Mouse (Mus musculus) thymus, adult 2 months (tissue): ENCODE measurements around the gene Taf5l. TPM values are rescaled to one million over a fixed set of nuclear protein-coding genes. Genes with fewer than 3 reads are reported as not detected.

Experiments used
- DNase-seq: peaks from one replicate; pipeline ENCODE4 v3.0.0; 2021
- H3K27ac ChIP-seq: fragments of 200-500 bp; 2 replicates; pipeline ENCODE4 v1.5.1; 2012; ENCODE audit warnings: low read length, control low read depth; ENCODE audit not compliant: control insufficient read depth, insufficient read depth
- H3K27me3 ChIP-seq: fragments of 200-500 bp; 2 replicates; pipeline ENCODE4 v1.6.1; 2012; ENCODE audit warnings: mild to moderate bottlenecking, low read length, moderate library complexity, mixed read lengths; ENCODE audit not compliant: control insufficient read depth, insufficient read depth
- H3K36me3 ChIP-seq: fragments of 200-500 bp; 2 replicates; pipeline ENCODE4 v1.6.1; 2012; ENCODE audit warnings: mild to moderate bottlenecking, low read length, moderate library complexity; ENCODE audit not compliant: control insufficient read depth, insufficient read depth
- H3K4me1 ChIP-seq: fragments of 200-500 bp; replicated peaks from 2 replicates; pipeline ENCODE4 v1.6.1; 2012; ENCODE audit warnings: low read length; ENCODE audit not compliant: control insufficient read depth, insufficient read depth
- H3K4me3 ChIP-seq: fragments of 200-500 bp; 2 replicates; pipeline ENCODE4 v1.5.1; 2012; ENCODE audit warnings: mild to moderate bottlenecking, low read length, control low read depth, moderate library complexity; ENCODE audit not compliant: control insufficient read depth, insufficient read depth
- CTCF ChIP-seq: fragments of 200-500 bp; IDR thresholded peaks from 2 replicates; pipeline ENCODE4 v1.5.1; 2012; ENCODE audit warnings: mild to moderate bottlenecking, control low read depth, low read length, moderate library complexity, borderline replicate concordance; ENCODE audit not compliant: control insufficient read depth, poor library complexity, insufficient read depth; ENCODE audit errors: extremely low read depth
- POLR2A ChIP-seq: fragments of 200-500 bp; IDR thresholded peaks from 2 replicates; pipeline ENCODE4 v1.6.1; 2012; ENCODE audit warnings: mild to moderate bottlenecking, low read length, control low read depth, moderate library complexity; ENCODE audit not compliant: control insufficient read depth, poor library complexity, insufficient read depth; ENCODE audit errors: extremely low read depth
- WGBS: fragments of 180-500 bp; shearing (Covaris S2); methylation state at CpG from one replicate; pipeline ENCODE4 v1.1.7; 2018; 5-methylcytosine and 5-hydroxymethylcytosine counted together
- polyA plus RNA-seq: library from polyadenylated mRNA; depleted of rRNA; stranded (reverse); fragments of >200 nt; gene quantifications from 2 replicates; pipeline ENCODE4 v1.2.3, GENCODE M21; 2012

Gene Taf5l
- polyA plus RNA-seq, 1 experiment, result 96.5 TPM

DNA sequence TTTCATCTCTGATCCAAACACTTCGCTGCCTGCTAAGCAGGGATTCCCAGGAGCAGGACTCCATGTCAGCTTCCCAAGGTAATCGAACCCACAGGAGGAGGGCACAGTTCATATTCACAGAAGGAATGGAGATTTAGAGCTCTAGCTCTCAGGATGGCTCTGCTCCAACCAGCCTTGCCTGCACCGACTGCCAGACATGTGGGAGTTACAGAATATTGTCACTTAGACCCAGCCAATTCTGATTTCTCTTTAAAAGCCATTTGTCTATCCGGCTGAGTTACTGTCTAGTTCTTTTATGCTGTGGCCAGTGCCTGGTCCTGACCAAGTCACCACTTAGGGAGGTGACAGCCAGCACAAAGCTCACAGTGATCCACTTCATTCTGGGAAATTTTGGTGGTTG, 39.5 kb downstream of the Taf5l start:
- WGBS, result 70% methylated on average over 4 of the region's 4 CpGs
- no peaks in the 10 kb centered on the region; the same call in 1 of the 2 replicates for H3K27me3 ChIP-seq
- DNase-seq, result no peak
- H3K4me3 ChIP-seq, result no peak overlapping the region
- H3K27ac ChIP-seq, result no peak overlapping the region
- no peaks in the 10 kb centered on the region for H3K36me3 ChIP-seq
- peaks cover 22% of the 10 kb centered on the region for H3K4me1 ChIP-seq
- TF ChIP-seq POLR2A (no peak), CTCF (no peak)

DNA sequence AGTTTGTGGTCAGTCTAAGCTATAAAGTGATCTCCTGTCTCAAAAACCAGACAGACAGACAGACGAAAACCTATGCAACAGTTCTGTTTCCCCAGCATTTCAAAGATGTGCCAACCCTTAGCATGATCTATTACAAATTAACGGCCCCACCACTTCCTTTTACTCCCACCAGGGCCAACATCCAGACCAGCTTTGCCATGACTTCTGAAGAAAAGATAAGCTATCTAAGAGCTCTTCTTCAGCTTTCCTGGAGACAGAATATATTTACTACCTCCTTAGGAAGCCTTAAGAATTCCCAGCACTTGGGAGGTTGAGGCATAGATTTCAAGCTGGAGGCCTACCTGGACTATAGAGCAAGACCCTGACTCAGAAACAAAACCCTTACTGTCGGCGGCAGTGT, 41.0 kb downstream of the Taf5l start:
- Histone ChIP-seq H3K27me3 (no peaks in the 10 kb centered on the region; the same call in 1 of the 2 replicates), H3K4me1 (peaks cover 22% of the 10 kb centered on the region), H3K27ac (no peak overlapping the region), H3K4me3 (no peak overlapping the region), H3K36me3 (no peaks in the 10 kb centered on the region)
- TF ChIP-seq POLR2A (no peak), CTCF (no peak)
- 80% methylated on average over 4 of the region's 4 CpGs for WGBS
- no peak for DNase-seq

DNA sequence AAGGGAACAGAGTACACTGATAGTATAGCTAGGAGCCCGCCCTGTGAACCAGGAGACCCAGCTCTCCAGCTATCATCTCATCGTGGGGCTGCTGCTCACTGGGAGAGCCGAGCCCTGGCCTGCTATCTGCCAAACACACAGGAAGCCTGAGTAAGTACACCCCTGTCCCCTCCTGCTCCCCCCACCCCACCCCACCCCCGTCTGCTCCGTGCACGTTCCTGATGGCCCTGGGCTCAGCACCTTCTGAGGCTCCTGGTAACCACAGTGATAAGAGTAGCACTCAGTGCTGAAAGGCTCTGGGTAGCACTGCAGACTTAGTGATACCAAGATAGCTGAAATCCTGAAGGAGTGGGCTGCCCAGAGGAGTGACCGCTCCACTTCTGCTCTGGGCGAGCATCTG, 42.3 kb downstream of the Taf5l start:
- no peak for TF ChIP-seq CTCF
- TF ChIP-seq POLR2A, result no peak
- 48% methylated on average over 8 of the region's 8 CpGs for WGBS
- Histone ChIP-seq H3K36me3 (no peaks in the 10 kb centered on the region), H3K4me3 (no peak overlapping the region), H3K27ac (no peak overlapping the region), H3K27me3 (no peaks in the 10 kb centered on the region; the same call in 1 of the 2 replicates), H3K4me1 (peaks cover 22% of the 10 kb centered on the region)
- DNase-seq, result no peak

DNA sequence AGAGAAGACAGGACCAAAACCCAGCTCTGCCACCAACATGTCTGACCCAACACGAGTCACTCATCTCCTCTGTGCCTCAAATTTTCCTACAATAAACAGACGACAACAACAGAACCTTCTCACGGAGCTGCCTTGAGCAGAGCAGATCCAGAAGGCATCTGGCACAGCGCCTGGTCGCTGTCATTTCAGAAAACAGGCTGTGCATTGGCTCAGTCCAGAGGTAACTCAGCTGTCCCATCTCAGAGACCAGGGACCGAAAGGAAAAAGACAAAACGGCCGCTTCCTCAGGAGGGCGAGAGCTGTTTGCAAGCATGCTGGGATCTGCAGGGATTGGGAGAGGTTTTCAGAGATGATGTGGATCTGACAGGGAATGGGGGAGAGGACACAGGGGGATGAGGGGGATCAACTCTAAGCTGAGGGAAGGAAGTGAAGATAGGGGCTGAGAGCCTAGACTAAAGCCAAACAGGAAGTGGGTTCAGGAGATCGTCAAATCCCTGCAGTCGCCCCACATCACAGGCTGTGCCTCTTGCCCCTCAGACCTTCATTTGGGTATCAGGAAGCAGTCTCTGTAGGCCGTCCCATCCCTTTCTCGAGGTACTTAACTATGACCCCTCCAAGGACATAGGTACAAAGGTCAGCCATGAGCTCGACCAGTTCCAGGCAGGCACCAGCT, 42.9 kb downstream of the Taf5l start:
- Histone ChIP-seq H3K27me3 (no peaks in the 10 kb centered on the region; the same call in 1 of the 2 replicates), H3K4me3 (no peak overlapping the region), H3K27ac (no peak overlapping the region), H3K4me1 (peaks cover 22% of the 10 kb centered on the region), H3K36me3 (no peaks in the 10 kb centered on the region)
- TF ChIP-seq CTCF (no peak), POLR2A (no peak)
- WGBS, result 58% methylated on average over 14 of the region's 14 CpGs
- DNase-seq, result no peak

DNA sequence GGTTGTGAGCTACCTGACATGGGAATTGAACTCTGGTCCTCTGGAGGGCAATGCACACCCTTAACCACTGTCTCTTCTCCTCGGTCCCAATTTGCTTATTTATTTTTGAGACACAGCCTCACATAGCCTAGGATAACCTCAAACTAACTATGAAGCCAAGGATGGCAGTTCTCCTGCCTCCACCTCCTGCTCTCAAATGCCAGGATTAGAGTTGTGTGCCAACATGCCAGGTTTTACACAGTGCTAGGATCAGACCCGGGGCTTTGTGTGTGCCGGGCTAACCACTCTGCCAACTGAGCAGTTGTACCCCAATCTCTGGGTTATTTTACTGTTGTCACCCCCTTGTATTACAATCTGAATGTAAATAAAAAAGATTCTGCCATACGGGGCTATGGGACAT, 43.7 kb downstream of the Taf5l start:
- no peaks in the 10 kb centered on the region; the same call in 1 of the 2 replicates for H3K27me3 ChIP-seq
- H3K36me3 ChIP-seq, result no peaks in the 10 kb centered on the region
- H3K4me3 ChIP-seq, result no peak overlapping the region
- peaks cover 18% of the 10 kb centered on the region for H3K4me1 ChIP-seq
- 94% methylated on average over 4 of the region's 4 CpGs for WGBS
- no peak for TF ChIP-seq CTCF
- TF ChIP-seq POLR2A, result no peak
- no peak for DNase-seq
- no peak overlapping the region for H3K27ac ChIP-seq

DNA sequence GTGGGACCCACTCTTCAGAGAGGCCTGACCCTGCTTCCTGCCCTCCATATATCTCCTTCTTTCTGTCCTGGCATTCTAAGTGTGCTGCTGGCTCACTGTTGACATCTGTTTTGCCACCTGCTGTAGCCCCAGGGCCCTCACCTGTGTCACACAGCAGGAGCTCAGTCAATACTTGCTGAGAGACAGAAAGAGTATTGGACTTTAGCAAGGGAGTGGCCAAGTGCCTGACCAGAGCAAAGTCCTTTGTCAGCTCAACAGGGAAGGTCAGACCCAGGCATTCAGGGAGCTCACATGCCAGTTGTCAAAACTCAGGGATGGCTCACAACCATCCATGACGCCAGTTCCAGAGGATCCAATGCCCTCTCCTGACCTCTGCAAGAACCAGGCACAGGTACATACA, 47.7 kb downstream of the Taf5l start:
- Histone ChIP-seq H3K4me3 (no peak overlapping the region), H3K4me1 (peaks cover 5% of the 10 kb centered on the region), H3K27me3 (no peaks in the 10 kb centered on the region), H3K36me3 (no peaks in the 10 kb centered on the region), H3K27ac (no peak overlapping the region)
- DNase-seq, result no peak
- TF ChIP-seq POLR2A (no peak), CTCF (no peak)
- 100% methylated on average over 1 of the region's 1 CpGs for WGBS

DNA sequence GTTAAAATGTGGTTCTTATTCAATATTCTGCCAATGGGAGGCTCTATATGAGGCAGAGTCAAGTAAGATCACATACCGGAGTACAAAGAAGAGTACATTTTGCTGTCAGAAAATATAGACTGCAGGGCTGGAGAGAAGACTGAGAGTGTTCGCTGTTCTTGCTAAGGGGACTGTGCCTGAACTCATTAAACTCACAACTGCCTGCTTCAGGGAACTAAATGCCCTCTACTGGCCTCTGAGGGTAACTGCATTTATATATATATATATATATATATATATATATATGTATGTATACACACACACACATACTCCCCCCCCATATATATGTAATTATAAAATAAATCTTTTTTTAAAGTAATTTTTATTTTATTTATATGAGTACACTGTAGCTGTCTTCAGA, 54.3 kb downstream of the Taf5l start:
- 81% methylated on average over 2 of the region's 2 CpGs for WGBS
- Histone ChIP-seq H3K27ac (no peak overlapping the region), H3K4me1 (no peaks in the 10 kb centered on the region), H3K36me3 (no peaks in the 10 kb centered on the region), H3K4me3 (no peak overlapping the region), H3K27me3 (no peaks in the 10 kb centered on the region)
- TF ChIP-seq CTCF (no peak), POLR2A (no peak)
- DNase-seq, result no peak
